Mouse (Mus musculus) C2C12 (cell line): ENCODE results near the gene Smtnl1.
A peak's percentile ranks its signal among the peaks of the same experiment; 100 is the strongest.

Experiments used
- CEBPB ChIP-seq: IDR thresholded peaks from one replicate; pipeline ENCODE4 v1.6.1; 2011; ENCODE audit warnings: low read depth, mild to moderate bottlenecking, control low read depth, moderate library complexity
- CTCF ChIP-seq: IDR thresholded peaks from one replicate; pipeline ENCODE4 v1.5.1; 2011; ENCODE audit not compliant: control insufficient read depth, insufficient read depth, insufficient read length
- MAX ChIP-seq: IDR thresholded peaks from one replicate; pipeline ENCODE4 v1.6.1; 2011; ENCODE audit warnings: mild to moderate bottlenecking, control low read depth
- MYOG ChIP-seq: IDR thresholded peaks from one replicate; pipeline ENCODE4 v1.6.1; 2011; ENCODE audit not compliant: control insufficient read depth, insufficient read length; ENCODE audit errors: extremely low read depth

GRCm38 (mm10) chr2:84797833-84798492, 24.5 kb downstream of the Smtnl1 start:
- TF ChIP-seq CTCF = peak; percentile 77
- TF ChIP-seq MYOG = no peak
- no peak for TF ChIP-seq MAX
- no peak for TF ChIP-seq CEBPB
